Comparison of ENCODE assay signal across 8 mouse cellular contexts in genomic region chr17:53688877-53689802, GRCm38 (mm10). TPM values are rescaled to one million over a fixed set of nuclear protein-coding genes. Genes with fewer than 3 reads are reported as not detected.
A peak's percentile ranks its signal among the peaks of the same experiment; 100 is the strongest.
DNase-seq lines count a peak whose midpoint lies in the region; ATAC-seq and TF ChIP-seq lines count a peak whose summit lies in the region.

Gene Sgo1, minus strand, starts transcription at chr17:53689333.

- under 1% methylated on average over 78 of the region's 78 CpGs for WGBS in forebrain, embryonic 11.5 days
- WGBS in heart, embryonic 16.5 days, result under 1% methylated on average over 78 of the region's 78 CpGs
- under 1% methylated on average over 78 of the region's 78 CpGs for WGBS in liver, embryonic 15.5 days (ENCODE audit: insufficient replicate concordance)
- WGBS in neural tube, embryonic 12.5 days, result under 1% methylated on average over 78 of the region's 78 CpGs

- H3K27ac ChIP-seq in CH12.LX (ENCODE audit: insufficient read depth, low read depth), result peak within 1 kb of the TSS; percentile 88
- H3K27ac ChIP-seq in forebrain, embryonic 11.5 days (ENCODE audit: low read depth, low read length), result peak within 1 kb of the TSS; percentile 91
- peak within 1 kb of the TSS; percentile 99 for H3K27ac ChIP-seq in heart, embryonic 16.5 days (ENCODE audit: low read length)
- peak within 1 kb of the TSS; percentile 98 for H3K27ac ChIP-seq in liver, embryonic 15.5 days (replicated peaks)
- H3K27ac ChIP-seq in neural tube, embryonic 12.5 days, result peak within 1 kb of the TSS; percentile 91

- H3K9me3 ChIP-seq in CH12.LX (replicated peaks; ENCODE audit: low read length), result no peaks in the 10 kb centered on the region
- no peaks in the 10 kb centered on the region for H3K9me3 ChIP-seq in forebrain, embryonic 11.5 days (ENCODE audit: control insufficient read depth, low read length)
- no peaks in the 10 kb centered on the region for H3K9me3 ChIP-seq in heart, embryonic 16.5 days (replicated peaks; ENCODE audit: control insufficient read depth, low read length)
- H3K9me3 ChIP-seq in liver, embryonic 15.5 days (replicated peaks), result no peaks in the 10 kb centered on the region
- no peaks in the 10 kb centered on the region for H3K9me3 ChIP-seq in neural tube, embryonic 12.5 days

- peaks cover 23% of the 10 kb centered on the region for H3K79me2 ChIP-seq in CH12.LX (replicated peaks; ENCODE audit: control insufficient read depth, extremely low read depth, insufficient read depth, poor library complexity, severe bottlenecking)

- TF ChIP-seq RAD21 in CH12.LX (IDR thresholded peaks at IDR 0.05; ENCODE audit: low read depth, low read length), result no peak

- peak; percentile 96 for DNase-seq in CH12.LX (ENCODE audit: extremely low read depth)
- peak; percentile 93 for DNase-seq in c-Kit-positive CD71-positive TER-119-negative erythroid progenitor cells, embryonic 14.5 days (ENCODE audit: low read depth)
- DNase-seq in forebrain, embryonic 11.5 days (ENCODE audit: low spot score), result peak; percentile 99
- DNase-seq in kidney, postnatal 36 days, result peak; percentile 97
- DNase-seq in telencephalon, adult 2 months (ENCODE audit: low read depth, low spot score), result peak; percentile 94

- in situ Hi-C loops in CH12.LX (cut with MboI; ENCODE audit: low pct_ligation_motif_present, low pct_unique_long_range_greater_than_20kb, low sequenced_read_pairs), result no loop called here

- peak within 1 kb of the TSS; percentile 62 for H3K4me2 ChIP-seq in CH12.LX (ENCODE audit: insufficient read depth, low read depth, poor library complexity, severe bottlenecking)
- peak within 1 kb of the TSS; percentile 58 for H3K4me2 ChIP-seq in forebrain, embryonic 11.5 days (ENCODE audit: low read depth, low read length, severe bottlenecking)
- peak within 1 kb of the TSS; percentile 81 for H3K4me2 ChIP-seq in heart, embryonic 16.5 days (ENCODE audit: low read depth, low read length)
- H3K4me2 ChIP-seq in liver, embryonic 15.5 days, result peak within 1 kb of the TSS; percentile 88
- H3K4me2 ChIP-seq in neural tube, embryonic 12.5 days (replicated peaks), result peak within 1 kb of the TSS; percentile 69

- TF ChIP-seq POLR2A in CH12.LX (IDR thresholded peaks at IDR 0.05; ENCODE audit: low read depth, low read length), result peak; percentile 97

- H3K4me1 ChIP-seq in CH12.LX (ENCODE audit: control insufficient read depth in 1 of 2, insufficient read depth in 2 of 2), result peaks cover 3 to 33% of the 10 kb centered on the region in 2 experiments; a peak in 3 of 4 replicates
- H3K4me1 ChIP-seq in forebrain, embryonic 11.5 days (replicated peaks; ENCODE audit: control insufficient read depth, insufficient read depth, low read length), result no peaks in the 10 kb centered on the region
- peaks cover 7% of the 10 kb centered on the region for H3K4me1 ChIP-seq in heart, embryonic 16.5 days (ENCODE audit: control insufficient read depth, insufficient read depth, low read length)
- H3K4me1 ChIP-seq in liver, embryonic 15.5 days (replicated peaks), result peaks cover 19% of the 10 kb centered on the region
- peaks cover 3% of the 10 kb centered on the region; the same call in 1 of the 2 replicates for H3K4me1 ChIP-seq in neural tube, embryonic 12.5 days

- peak; percentile 99 for ATAC-seq in forebrain, embryonic 11.5 days (replicated peaks; ENCODE audit: low FRiP score)
- ATAC-seq in heart, embryonic 16.5 days (replicated peaks; ENCODE audit: extremely low read depth, insufficient read depth, low FRiP score), result peak; percentile 99
- ATAC-seq in liver, embryonic 15.5 days (ENCODE audit: insufficient read depth), result peak; percentile 97
- ATAC-seq in neural tube, embryonic 12.5 days (ENCODE audit: low FRiP score, low read depth), result peak; percentile 100

- dilution Hi-C loops in CH12.LX (cut with MboI; ENCODE audit: extremely low pct_ligation_motif_present, extremely low pct_unique_long_range_greater_than_20kb, low sequenced_read_pairs), result no loop called here

- H3K9ac ChIP-seq in CH12.LX (ENCODE audit: insufficient read depth, low read depth), result peak within 1 kb of the TSS; percentile 76
- peak within 1 kb of the TSS; percentile 73 for H3K9ac ChIP-seq in forebrain, embryonic 11.5 days (ENCODE audit: low read length)
- peak within 1 kb of the TSS; percentile 89 for H3K9ac ChIP-seq in heart, embryonic 16.5 days (ENCODE audit: low read length)
- H3K9ac ChIP-seq in liver, embryonic 15.5 days, result peak within 1 kb of the TSS; percentile 84
- H3K9ac ChIP-seq in neural tube, embryonic 12.5 days, result peak within 1 kb of the TSS; percentile 71

- TF ChIP-seq CTCF in CH12.LX (conservative IDR thresholded peaks at IDR 0.05 in 1 of 2, IDR thresholded peaks at IDR 0.05 in 1 of 2; ENCODE audit: low read depth in 2 of 2, low read length in 2 of 2), result peak in 1 of 2 experiments; percentile 53; a peak in 2 of 4 replicates

- no peak for TF ChIP-seq EP300 in CH12.LX (IDR thresholded peaks at IDR 0.05; ENCODE audit: low read length)

- H3K36me3 ChIP-seq in CH12.LX (replicated peaks in 1 of 2; ENCODE audit: control insufficient read depth in 1 of 2, insufficient read depth in 1 of 2, low read length in 1 of 2), result peaks cover 14 to 30% of the 10 kb centered on the region in 2 experiments
- H3K36me3 ChIP-seq in forebrain, embryonic 11.5 days (ENCODE audit: control insufficient read depth, insufficient read depth, low read length), result peaks cover 3% of the 10 kb centered on the region; the same call in 1 of the 2 replicates
- peaks cover 3% of the 10 kb centered on the region; the same call in 1 of the 2 replicates for H3K36me3 ChIP-seq in heart, embryonic 16.5 days (ENCODE audit: control insufficient read depth, insufficient read depth)
- peaks cover 29% of the 10 kb centered on the region for H3K36me3 ChIP-seq in liver, embryonic 15.5 days (replicated peaks)
- peaks cover 5% of the 10 kb centered on the region; the same call in 1 of the 2 replicates for H3K36me3 ChIP-seq in neural tube, embryonic 12.5 days

- peak within 1 kb of the TSS; percentile 63 to 70 (median 66) for H3K4me3 ChIP-seq in CH12.LX (replicated peaks in 1 of 3; ENCODE audit: low read depth in 2 of 3, low read length in 2 of 3, poor library complexity in 1 of 3)
- peak within 1 kb of the TSS; percentile 58 for H3K4me3 ChIP-seq in forebrain, embryonic 11.5 days (ENCODE audit: low read depth, low read length)
- H3K4me3 ChIP-seq in heart, embryonic 16.5 days (ENCODE audit: low read length), result peak within 1 kb of the TSS; percentile 84
- H3K4me3 ChIP-seq in liver, embryonic 15.5 days (replicated peaks), result peak within 1 kb of the TSS; percentile 85
- peak within 1 kb of the TSS; percentile 55 for H3K4me3 ChIP-seq in neural tube, embryonic 12.5 days

- no peaks in the 10 kb centered on the region for H3K27me3 ChIP-seq in CH12.LX (replicated peaks)
- H3K27me3 ChIP-seq in forebrain, embryonic 11.5 days (ENCODE audit: control insufficient read depth, insufficient read depth, low read length), result no peaks in the 10 kb centered on the region
- no peaks in the 10 kb centered on the region for H3K27me3 ChIP-seq in heart, embryonic 16.5 days (ENCODE audit: control insufficient read depth, insufficient read depth, low read length)
- no peaks in the 10 kb centered on the region for H3K27me3 ChIP-seq in liver, embryonic 15.5 days
- H3K27me3 ChIP-seq in neural tube, embryonic 12.5 days (replicated peaks), result no peaks in the 10 kb centered on the region

TF ChIP-seq in CH12.LX, 34 proteins besides CTCF, POLR2A, EP300 and RAD21 (continues in another document):
- peak; percentile 77 for TF ChIP-seq MXI1 (IDR thresholded peaks at IDR 0.05; ENCODE audit: low read depth, low read length)
- peak; percentile 95 for TF ChIP-seq ZMIZ1 (IDR thresholded peaks at IDR 0.05; ENCODE audit: low read depth, low read length)
- TF ChIP-seq MYC (IDR thresholded peaks at IDR 0.05; ENCODE audit: low read depth, low read length), result peak; percentile 64; the same call in 1 of the 2 replicates
- TF ChIP-seq PAX5 (IDR thresholded peaks at IDR 0.05; ENCODE audit: low read length), result no peak
- TF ChIP-seq POLR2AphosphoS2 (IDR thresholded peaks at IDR 0.05; ENCODE audit: low read depth, low read length), result peak; percentile 83; the same call in 1 of the 2 replicates
- TF ChIP-seq MAFK (IDR thresholded peaks at IDR 0.05; ENCODE audit: insufficient replicate concordance, low read length), result no peak
- TF ChIP-seq TCF12 (IDR thresholded peaks at IDR 0.05; ENCODE audit: low read depth, low read length), result peak; percentile 79
- TF ChIP-seq TBP (conservative IDR thresholded peaks at IDR 0.05; ENCODE audit: low read depth, low read length), result peak; percentile 67; the same call in 1 of the 2 replicates
- TF ChIP-seq JUN (IDR thresholded peaks at IDR 0.05; ENCODE audit: insufficient read depth, low read depth, low read length), result no peak
- TF ChIP-seq MEF2A (IDR thresholded peaks at IDR 0.05; ENCODE audit: borderline replicate concordance, low read depth, low read length), result no peak
- 0 out of 2 replicates have a peak, but pooled peaks have one; percentile 63 for TF ChIP-seq KAT2A (IDR thresholded peaks at IDR 0.05; ENCODE audit: insufficient replicate concordance, low read length)
- no peak for TF ChIP-seq CHD1 (IDR thresholded peaks at IDR 0.05; ENCODE audit: low read depth, low read length)
- no peak for TF ChIP-seq ZNF384 (IDR thresholded peaks at IDR 0.05; ENCODE audit: low read depth, low read length)
- TF ChIP-seq ELF1 (IDR thresholded peaks at IDR 0.05; ENCODE audit: low read depth, low read length), result peak; percentile 67
- no peak for TF ChIP-seq MAZ (IDR thresholded peaks at IDR 0.05; ENCODE audit: low read depth, low read length)
- TF ChIP-seq SIN3A (IDR thresholded peaks at IDR 0.05; ENCODE audit: low read length), result peak; percentile 98
- TF ChIP-seq UBTF (IDR thresholded peaks at IDR 0.05; ENCODE audit: low read depth, low read length), result peak; percentile 76; the same call in 1 of the 2 replicates
- TF ChIP-seq GABPA (IDR thresholded peaks at IDR 0.05; ENCODE audit: insufficient replicate concordance, low read depth, low read length), result no peak
- peak; percentile 98 for TF ChIP-seq NRF1 (IDR thresholded peaks at IDR 0.05; ENCODE audit: low read depth, low read length)
- TF ChIP-seq MAX (IDR thresholded peaks at IDR 0.05; ENCODE audit: low read length), result peak; percentile 98
- TF ChIP-seq IRF4 (IDR thresholded peaks at IDR 0.05; ENCODE audit: low read depth, low read length), result peak; percentile 38; the same call in 1 of the 2 replicates
- TF ChIP-seq ETS1 (conservative IDR thresholded peaks at IDR 0.05; ENCODE audit: low read depth, low read length), result 0 out of 2 replicates have a peak, but pooled peaks have one; percentile 12

RNA-seq across cellular contexts. Expression of gene Sgo1, which starts in this region (rescaled TPM):
- total RNA-seq in CH12.LX (2012; rRNA removed) (19.4 and 22.6 TPM in 2 replicates), CH12.LX (2014; rRNA removed) (35.2 and 38.3 TPM in 2 replicates)
- 56.8 and 65.6 TPM in 2 replicates for polyA plus RNA-seq in CH12.LX (2012; ENCODE audit: insufficient read length, low read depth)
- 51.3 and 58.5 TPM in 2 replicates for polyA plus RNA-seq in forebrain, embryonic 11.5 days (2014; fragmentation: Nextera tagmentation; extraction: Ambion mirVana)
- polyA plus RNA-seq in heart, embryonic 16.5 days (2015; fragmentation: Nextera tagmentation; extraction: Ambion mirVana), result 16.4 and 16.8 TPM in 2 replicates
- 26.2 and 32.1 TPM in 2 replicates for polyA plus RNA-seq in liver, embryonic 15.5 days (2015; fragmentation: Nextera tagmentation; extraction: Ambion mirVana)
- polyA plus RNA-seq in neural tube, embryonic 12.5 days (2016; fragmentation: Nextera tagmentation; extraction: Ambion mirVana), result 27.4 and 30.0 TPM in 2 replicates

Comparison
In these comparisons a context has a peak if more than half of its experiments do, and no peak if none do; other contexts are left out.
1. Peak in every context shown above with its lines: DNase-seq, ATAC-seq, H3K4me3 ChIP-seq and H3K27ac ChIP-seq.